Mouse (Mus musculus) liver, embryonic 16.5 days (tissue): Measurements from ENCODE around the gene Vcp. TPM values are rescaled to one million over a fixed set of nuclear protein-coding genes. Genes with fewer than 3 reads are reported as not detected.
A peak's percentile ranks its signal among the peaks of the same experiment; 100 is the strongest.

Experiments used
- ATAC-seq: fragments of 200-750 bp; cut with Nextera tagmentation; 2 replicates; pipeline ENCODE4 v1.8.0; 2017; ENCODE audit warnings: low read depth, mild to moderate bottlenecking, moderate number of reproducible peaks, moderate library complexity
- H3K27ac ChIP-seq: fragments of 300-500 bp; sonication (generic); 2 replicates; pipeline ENCODE4 v1.5.1; 2014; ENCODE audit warnings: mild to moderate bottlenecking, low read length
- H3K27me3 ChIP-seq: fragments of 300-500 bp; sonication (generic); 2 replicates; pipeline ENCODE4 v1.6.1; 2014; ENCODE audit warnings: low read depth, low read length, mixed read lengths; ENCODE audit not compliant: control insufficient read depth, insufficient read depth
- H3K36me3 ChIP-seq: fragments of 300-500 bp; sonication (generic); 2 replicates; pipeline ENCODE4 v1.6.1; 2014; ENCODE audit warnings: mild to moderate bottlenecking; ENCODE audit not compliant: control insufficient read depth, insufficient read depth
- H3K4me1 ChIP-seq: fragments of 300-500 bp; sonication (generic); 2 replicates; pipeline ENCODE4 v1.6.1; 2014; ENCODE audit warnings: low read depth, low read length, mixed read lengths; ENCODE audit not compliant: control insufficient read depth
- H3K4me2 ChIP-seq: fragments of 300-500 bp; sonication (generic); 2 replicates; pipeline ENCODE4 v1.6.1; 2014; ENCODE audit warnings: low read depth, low read length, mixed read lengths
- H3K4me3 ChIP-seq: fragments of 300-500 bp; sonication (generic); 2 replicates; pipeline ENCODE4 v1.5.1; 2014; ENCODE audit warnings: low read depth, mild to moderate bottlenecking, low read length
- H3K9ac ChIP-seq: fragments of 300-500 bp; sonication (generic); 2 replicates; pipeline ENCODE4 v1.6.1; 2014; ENCODE audit warnings: low read depth, low read length
- H3K9me3 ChIP-seq: fragments of 300-500 bp; sonication (generic); replicated peaks from 2 replicates; pipeline ENCODE4 v1.6.1; 2016; ENCODE audit warnings: low read length; ENCODE audit not compliant: control insufficient read depth
- WGBS: fragments of 180-500 bp; shearing (Covaris S2); extraction: QIAGEN DNeasy Blood & Tissue Kit; methylation state at CpG from one replicate; pipeline ENCODE4 v1.1.7; 2014; ENCODE audit not compliant: insufficient replicate concordance; 5-methylcytosine and 5-hydroxymethylcytosine counted together
- polyA plus RNA-seq: library from polyadenylated mRNA; unstranded; fragments of >200 nt; fragmentation: Nextera tagmentation; extraction: Ambion mirVana; gene quantifications from 2 replicates; pipeline ENCODE4 v1.2.1, GENCODE M21; 2015

The Vcp gene
- polyA plus RNA-seq, 1 experiment from 2014 or later = 192 TPM

DNA sequence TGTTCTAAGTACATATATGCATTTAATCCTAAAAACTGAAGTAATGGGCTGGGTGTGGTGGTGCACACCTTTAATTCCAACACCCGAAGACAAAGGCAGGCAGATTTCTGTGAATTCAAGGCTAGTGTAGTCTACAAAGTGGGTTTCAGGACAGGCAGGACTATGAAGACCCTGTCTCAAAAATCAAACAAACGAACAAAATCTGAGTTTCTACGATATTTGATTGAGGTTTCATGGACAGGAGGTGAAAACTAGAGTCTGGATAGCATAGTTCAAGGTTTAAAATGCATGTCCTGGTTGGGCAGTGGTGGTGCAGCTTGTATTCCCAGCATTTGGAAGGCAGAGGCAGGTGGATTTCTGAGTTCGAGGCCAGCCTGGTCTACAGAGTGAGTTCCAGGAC lies 31.0 kb downstream of the Vcp start, which contains the start of gene 1700022I11Rik:
TSS of gene 1700022I11Rik (plus strand) at position 301 of the 400 bp plus-strand sequence.
- no peak within 1 kb of the TSS for H3K4me2 ChIP-seq
- H3K9ac ChIP-seq = no peak within 1 kb of the TSS
- H3K36me3 ChIP-seq = no peaks in the 10 kb centered on the region
- H3K27ac ChIP-seq = no peak within 1 kb of the TSS
- no peaks in the 10 kb centered on the region for H3K27me3 ChIP-seq
- H3K4me3 ChIP-seq = no peak within 1 kb of the TSS
- H3K4me1 ChIP-seq = no peaks in the 10 kb centered on the region; the same call in none of the 2 replicates
- WGBS = 59% methylated on average over 4 of the region's 4 CpGs
- no peak for ATAC-seq
- H3K9me3 ChIP-seq = no peaks in the 10 kb centered on the region

DNA sequence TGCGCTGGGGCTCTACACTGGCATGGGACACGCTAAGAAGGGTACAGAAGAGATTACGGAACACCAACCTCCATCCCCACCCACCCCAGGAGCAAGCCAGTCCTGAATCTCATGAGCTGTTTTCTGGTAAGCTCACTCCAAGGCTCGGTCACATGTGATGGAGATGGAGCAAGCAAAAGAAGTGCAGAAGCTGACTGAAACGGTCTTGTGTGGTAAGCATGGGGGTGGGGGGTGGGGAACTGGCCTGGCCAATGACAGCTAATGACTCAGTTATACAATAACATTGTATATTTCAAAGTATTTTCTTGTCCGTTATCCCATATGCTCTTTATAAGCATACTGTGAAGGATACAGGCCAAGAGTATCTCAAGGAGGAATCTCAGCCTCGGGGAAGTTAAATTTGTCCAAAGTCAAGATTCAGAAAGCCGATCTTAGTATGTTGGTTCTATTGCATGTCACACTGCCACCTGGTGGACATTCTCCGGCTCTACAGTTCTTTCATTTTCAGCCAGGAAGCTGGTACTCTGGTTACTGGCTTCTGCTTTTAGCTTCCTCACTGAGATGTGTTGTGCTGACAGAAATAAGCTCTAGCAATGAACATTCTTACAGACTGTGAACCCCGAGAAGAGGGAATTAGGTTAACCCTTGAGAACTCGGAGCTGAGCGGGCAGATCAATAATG lies 35.1 kb downstream of the Vcp start:
- Histone ChIP-seq H3K27ac (no peak overlapping the region), H3K36me3 (no peaks in the 10 kb centered on the region), H3K9ac (no peak overlapping the region), H3K4me2 (peak overlapping the region; percentile 37), H3K27me3 (no peaks in the 10 kb centered on the region), H3K9me3 (no peaks in the 10 kb centered on the region), H3K4me3 (no peak overlapping the region), H3K4me1 (no peaks in the 10 kb centered on the region; the same call in none of the 2 replicates)
- peak; percentile 45; the same call in 1 of the 2 replicates for ATAC-seq
- 12% methylated on average over 12 of the region's 12 CpGs for WGBS

DNA sequence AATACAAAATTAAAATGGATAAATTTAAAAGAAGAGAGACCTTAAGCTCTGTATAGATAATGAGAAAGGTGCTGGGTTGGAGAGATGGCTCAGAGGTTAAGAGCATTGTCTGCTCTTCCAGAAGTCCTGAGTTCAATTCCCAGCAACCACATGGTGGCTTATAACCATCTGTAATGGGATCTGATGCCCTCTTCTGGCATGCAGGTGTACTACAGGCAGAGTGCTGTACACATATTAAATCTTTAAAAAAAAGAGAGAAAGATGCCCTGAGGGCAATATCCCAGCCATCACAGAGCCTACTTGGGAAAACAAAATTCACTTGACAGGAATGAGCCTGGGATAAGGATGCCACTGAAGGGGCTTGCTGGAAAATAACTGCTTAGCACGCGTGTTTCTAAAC lies 36.8 kb downstream of the Vcp start:
- Histone ChIP-seq H3K4me3 (no peak overlapping the region), H3K4me2 (no peak overlapping the region), H3K9me3 (no peaks in the 10 kb centered on the region), H3K36me3 (no peaks in the 10 kb centered on the region), H3K9ac (no peak overlapping the region), H3K27me3 (no peaks in the 10 kb centered on the region), H3K4me1 (no peaks in the 10 kb centered on the region; the same call in none of the 2 replicates), H3K27ac (no peak overlapping the region)
- ATAC-seq = no peak
- 85% methylated on average over 2 of the region's 2 CpGs for WGBS

DNA sequence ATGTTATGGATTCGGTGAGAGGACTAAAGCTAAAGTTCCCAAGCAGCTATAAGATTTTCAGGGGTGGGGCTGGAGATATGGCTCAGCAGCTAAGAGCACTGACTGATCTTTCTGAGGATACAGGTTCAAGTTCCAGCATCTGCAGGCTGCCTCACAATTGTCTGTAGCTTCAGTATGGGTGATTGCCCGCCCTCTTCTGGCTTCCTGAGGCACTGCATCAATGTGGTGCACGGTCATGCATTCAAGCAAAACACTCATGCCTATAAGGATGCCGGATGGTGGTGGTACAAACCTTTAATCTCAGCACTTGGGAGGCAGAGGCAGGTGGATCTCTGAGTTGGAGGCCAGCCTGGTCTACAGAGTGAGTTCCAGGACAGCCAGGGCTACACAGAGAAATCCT lies 38.7 kb downstream of the Vcp start:
- H3K36me3 ChIP-seq = no peaks in the 10 kb centered on the region
- no peak for ATAC-seq
- WGBS = 25% methylated on average over 4 of the region's 4 CpGs
- H3K27ac ChIP-seq = no peak overlapping the region
- no peak overlapping the region for H3K9ac ChIP-seq
- no peaks in the 10 kb centered on the region; the same call in none of the 2 replicates for H3K4me1 ChIP-seq
- H3K27me3 ChIP-seq = no peaks in the 10 kb centered on the region
- H3K4me2 ChIP-seq = no peak overlapping the region
- no peaks in the 10 kb centered on the region for H3K9me3 ChIP-seq
- H3K4me3 ChIP-seq = no peak overlapping the region

DNA sequence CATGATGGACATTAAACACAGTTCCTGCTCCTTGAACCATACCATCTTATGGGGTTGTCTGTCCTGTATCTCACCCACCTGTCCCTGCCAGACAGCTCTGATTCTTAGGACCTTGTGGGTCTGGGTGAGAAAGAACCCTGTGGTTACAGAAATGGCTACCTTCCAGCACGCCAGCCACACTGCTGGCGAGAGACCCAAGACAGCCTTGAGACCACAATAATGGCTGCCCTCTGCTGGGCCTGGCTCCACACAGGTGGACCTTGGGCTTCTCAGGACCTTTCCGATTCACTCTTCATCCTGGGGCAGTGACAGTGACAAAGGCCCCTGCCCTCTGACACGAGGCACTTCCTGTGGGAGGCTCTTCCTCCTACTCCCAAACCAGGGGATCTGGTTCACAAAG lies 40.9 kb downstream of the Vcp start:
- Histone ChIP-seq H3K4me3 (no peak overlapping the region), H3K9ac (no peak overlapping the region), H3K4me2 (no peak overlapping the region), H3K9me3 (no peaks in the 10 kb centered on the region), H3K36me3 (no peaks in the 10 kb centered on the region), H3K27me3 (no peaks in the 10 kb centered on the region), H3K27ac (no peak overlapping the region), H3K4me1 (no peaks in the 10 kb centered on the region)
- no peak for ATAC-seq
- 47% methylated on average over 4 of the region's 4 CpGs for WGBS

DNA sequence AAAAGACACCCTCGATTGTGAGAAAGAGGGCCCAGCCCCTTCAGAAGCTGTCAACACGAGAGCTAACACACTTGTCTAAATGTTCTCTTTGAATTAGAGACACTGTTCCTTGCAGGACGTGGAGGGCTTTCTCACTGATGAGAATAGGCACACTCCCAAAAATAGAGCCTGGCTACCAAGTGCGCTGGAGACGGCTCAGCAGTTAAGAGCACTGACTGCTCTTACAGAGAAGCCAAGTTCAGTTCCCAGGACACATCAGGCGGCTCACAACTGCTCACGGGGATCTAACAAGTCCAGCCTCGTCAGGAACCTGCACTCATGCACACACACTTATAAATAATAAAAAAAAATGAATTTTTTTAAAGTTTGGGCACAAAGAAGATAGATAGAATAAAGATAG lies 41.4 kb downstream of the Vcp start:
- no peak overlapping the region for H3K4me3 ChIP-seq
- H3K4me1 ChIP-seq = no peaks in the 10 kb centered on the region
- H3K4me2 ChIP-seq = no peak overlapping the region
- no peaks in the 10 kb centered on the region for H3K36me3 ChIP-seq
- H3K9me3 ChIP-seq = no peaks in the 10 kb centered on the region
- H3K9ac ChIP-seq = no peak overlapping the region
- 55% methylated on average over 8 of the region's 8 CpGs for WGBS
- no peaks in the 10 kb centered on the region for H3K27me3 ChIP-seq
- ATAC-seq = no peak
- H3K27ac ChIP-seq = no peak overlapping the region

DNA sequence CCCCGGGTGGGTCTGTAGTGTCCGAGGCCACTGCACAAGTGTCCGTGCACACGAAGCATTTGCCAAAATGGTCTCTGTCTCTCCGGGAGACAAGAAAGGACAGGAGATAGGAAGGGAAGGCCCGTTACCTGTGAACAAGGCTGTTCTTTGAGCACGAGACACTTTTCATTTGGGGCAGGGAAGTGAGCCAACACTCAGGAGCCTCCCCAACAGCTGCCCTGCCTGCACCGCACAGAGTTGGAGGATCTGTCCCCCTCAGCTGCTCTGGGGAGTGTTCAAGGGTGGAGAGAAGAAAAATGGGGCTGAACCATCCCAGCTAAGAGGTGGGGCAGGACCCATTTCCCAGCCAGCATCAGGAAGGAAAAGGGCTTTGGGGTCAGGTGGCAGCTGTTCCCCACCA lies 42.3 kb downstream of the Vcp start:
- Histone ChIP-seq H3K4me1 (no peaks in the 10 kb centered on the region), H3K9me3 (no peaks in the 10 kb centered on the region), H3K9ac (no peak overlapping the region), H3K4me2 (no peak overlapping the region), H3K27me3 (no peaks in the 10 kb centered on the region), H3K27ac (no peak overlapping the region), H3K4me3 (no peak overlapping the region), H3K36me3 (no peaks in the 10 kb centered on the region)
- ATAC-seq = no peak
- 73% methylated on average over 8 of the region's 8 CpGs for WGBS

DNA sequence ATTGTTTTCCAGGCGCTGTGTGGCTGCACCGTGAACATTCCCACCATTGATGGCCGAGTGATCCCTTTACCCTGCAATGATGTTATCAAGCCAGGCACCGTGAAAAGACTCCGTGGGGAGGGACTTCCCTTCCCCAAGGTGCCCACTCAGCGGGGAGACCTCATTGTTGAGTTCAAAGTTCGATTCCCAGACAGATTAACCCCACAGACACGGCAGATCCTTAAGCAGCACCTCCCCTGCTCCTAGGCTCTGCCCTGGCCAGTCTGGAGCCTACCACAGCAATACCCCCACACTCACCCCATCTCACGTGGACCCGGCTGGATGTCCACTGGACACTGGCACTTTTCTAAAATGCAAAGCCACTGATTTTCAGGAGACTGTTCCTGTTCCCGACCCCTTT lies 43.0 kb downstream of the Vcp start:
- no peaks in the 10 kb centered on the region for H3K4me1 ChIP-seq
- no peak for ATAC-seq
- H3K9me3 ChIP-seq = no peaks in the 10 kb centered on the region
- no peak overlapping the region for H3K4me2 ChIP-seq
- H3K4me3 ChIP-seq = no peak overlapping the region
- no peaks in the 10 kb centered on the region for H3K27me3 ChIP-seq
- H3K9ac ChIP-seq = no peak overlapping the region
- 66% methylated on average over 11 of the region's 11 CpGs for WGBS
- no peak overlapping the region for H3K27ac ChIP-seq
- H3K36me3 ChIP-seq = no peaks in the 10 kb centered on the region

DNA sequence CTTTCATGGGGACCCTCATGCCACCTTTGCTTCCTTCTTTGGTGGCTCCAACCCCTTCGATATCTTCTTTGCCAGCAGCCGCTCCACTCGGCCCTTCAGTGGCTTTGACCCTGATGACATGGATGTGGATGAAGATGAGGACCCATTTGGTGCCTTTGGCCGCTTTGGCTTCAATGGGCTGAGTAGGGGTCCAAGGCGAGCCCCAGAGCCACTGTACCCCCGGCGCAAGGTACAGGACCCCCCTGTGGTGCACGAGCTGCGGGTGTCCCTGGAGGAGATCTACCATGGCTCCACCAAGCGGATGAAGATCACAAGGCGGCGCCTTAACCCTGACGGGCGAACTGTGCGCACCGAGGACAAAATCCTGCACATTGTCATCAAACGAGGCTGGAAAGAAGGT lies 43.7 kb downstream of the Vcp start:
- 71% methylated on average over 17 of the region's 17 CpGs for WGBS
- H3K27ac ChIP-seq = no peak overlapping the region
- H3K4me2 ChIP-seq = no peak overlapping the region
- H3K9ac ChIP-seq = no peak overlapping the region
- no peaks in the 10 kb centered on the region for H3K9me3 ChIP-seq
- no peaks in the 10 kb centered on the region for H3K27me3 ChIP-seq
- no peaks in the 10 kb centered on the region for H3K4me1 ChIP-seq
- H3K4me3 ChIP-seq = no peak overlapping the region
- H3K36me3 ChIP-seq = no peaks in the 10 kb centered on the region
- no peak for ATAC-seq
